Mouse (Mus musculus) kidney, postnatal 36 days (tissue): ENCODE results near the gene Gpc6.

Experiments used
- DNase-seq, 2 experiments: peaks; one replicate each; pipeline ENCODE4 v3.0.0; 2021 to 2022; ENCODE audit warnings: mixed read lengths in 2 of 2

The Gpc6 gene

DNA sequence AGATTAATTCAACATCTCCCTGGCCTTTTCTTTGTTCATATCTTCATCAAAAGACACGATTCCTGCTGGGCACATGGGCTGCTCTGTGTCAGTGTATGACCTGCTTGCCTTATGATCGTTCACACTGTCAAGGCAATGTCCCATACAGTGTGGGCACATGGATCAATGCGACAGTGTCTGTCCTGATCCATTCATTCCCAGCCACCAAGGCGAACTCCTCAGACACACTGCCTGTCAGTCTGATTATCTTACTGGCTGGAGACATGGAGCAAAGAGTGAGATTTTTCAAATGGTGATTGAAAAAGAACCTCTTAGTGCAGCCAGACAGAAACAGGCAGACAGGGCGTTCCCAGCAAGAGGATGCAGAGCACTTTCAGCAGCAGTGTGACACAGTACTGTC lies 143.1 kb downstream of the Gpc6 start:
- DNase-seq: no peak

DNA sequence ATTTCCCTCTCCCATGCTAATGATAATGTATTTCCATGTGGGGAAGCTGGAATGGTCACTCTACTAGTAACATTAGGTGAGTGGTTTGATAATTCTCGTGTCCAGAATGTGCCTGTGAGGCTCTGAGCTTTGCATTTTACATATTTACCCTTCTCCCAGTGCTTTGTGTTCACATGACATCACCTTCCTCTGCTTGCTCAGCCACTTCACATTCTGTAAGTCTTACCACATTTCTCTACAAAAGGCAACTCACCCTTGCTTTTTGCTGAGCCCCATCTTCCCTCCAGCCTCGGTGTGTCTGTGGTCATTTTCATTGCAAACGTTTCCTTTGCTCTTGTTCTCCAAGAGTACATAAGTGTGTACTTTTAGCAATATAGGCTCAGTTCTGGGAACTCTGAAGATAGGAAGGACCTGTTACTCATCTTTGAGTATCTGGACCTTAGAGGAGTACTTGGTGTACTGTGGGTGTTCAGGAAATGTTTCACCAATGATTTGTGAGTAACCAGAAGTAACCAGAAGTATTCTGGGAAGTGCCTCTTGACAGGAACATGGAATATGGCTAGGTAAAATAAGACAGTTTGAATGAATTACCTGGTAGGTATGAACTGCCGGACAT lies 145.5 kb downstream of the Gpc6 start:
- DNase-seq: no peak

DNA sequence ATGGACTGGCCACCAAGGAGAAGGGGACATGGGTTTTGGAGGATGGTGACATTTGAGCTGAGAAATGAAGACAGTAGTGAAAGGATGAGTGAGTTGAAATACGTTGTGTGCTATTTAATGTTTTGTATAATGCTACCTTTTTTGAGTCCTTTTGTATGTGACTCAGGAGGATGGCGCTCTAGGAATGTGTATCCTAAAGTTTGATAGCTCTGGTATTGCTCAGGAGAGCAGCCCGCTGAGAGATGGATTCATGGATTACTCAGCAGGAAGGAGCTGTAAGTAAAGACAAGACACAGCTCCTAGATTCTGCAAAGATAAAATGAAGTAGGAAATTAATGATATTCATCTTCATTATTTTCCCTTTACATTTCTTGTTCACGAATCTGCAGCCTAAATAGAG lies 168.5 kb downstream of the Gpc6 start:
- DNase-seq: no peak

DNA sequence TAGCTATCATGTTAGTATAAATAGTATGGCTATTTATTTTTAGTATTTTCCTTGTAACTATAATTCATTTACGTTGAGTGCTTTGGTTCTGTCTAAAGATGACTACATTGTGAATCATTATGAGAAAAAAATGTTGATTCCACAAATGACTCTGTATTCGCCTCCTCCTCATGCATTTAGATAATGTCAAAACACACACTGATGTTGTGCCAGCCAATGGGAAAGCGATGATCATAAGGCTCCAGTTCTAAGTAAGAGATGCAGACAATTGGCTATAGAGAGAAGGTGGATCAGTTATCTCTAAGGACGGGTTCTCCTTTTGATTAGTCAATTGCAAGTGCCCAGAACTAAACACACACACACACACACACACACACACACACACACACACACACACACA lies 181.8 kb downstream of the Gpc6 start:
- DNase-seq: no peak

DNA sequence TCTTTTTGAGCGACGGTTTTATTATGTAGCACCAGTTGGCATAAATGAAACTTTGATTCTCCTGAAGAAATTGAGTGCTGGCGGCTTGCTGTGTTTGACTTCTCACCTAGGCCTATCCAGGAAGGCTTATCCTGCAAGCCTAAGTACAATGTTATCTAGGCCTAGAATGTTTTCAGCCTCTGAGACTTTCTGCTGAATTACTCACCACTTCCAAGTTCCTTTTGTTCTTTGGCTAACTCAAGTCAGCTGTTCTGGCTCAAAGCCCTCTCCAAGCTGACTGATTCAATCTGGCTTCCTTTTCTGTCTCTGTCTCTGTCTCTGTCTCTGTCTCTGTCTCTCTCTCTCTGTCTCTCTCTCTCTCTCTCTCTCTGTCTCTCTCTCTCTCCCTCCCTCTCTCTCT lies 188.0 kb downstream of the Gpc6 start:
- DNase-seq: no peak

DNA sequence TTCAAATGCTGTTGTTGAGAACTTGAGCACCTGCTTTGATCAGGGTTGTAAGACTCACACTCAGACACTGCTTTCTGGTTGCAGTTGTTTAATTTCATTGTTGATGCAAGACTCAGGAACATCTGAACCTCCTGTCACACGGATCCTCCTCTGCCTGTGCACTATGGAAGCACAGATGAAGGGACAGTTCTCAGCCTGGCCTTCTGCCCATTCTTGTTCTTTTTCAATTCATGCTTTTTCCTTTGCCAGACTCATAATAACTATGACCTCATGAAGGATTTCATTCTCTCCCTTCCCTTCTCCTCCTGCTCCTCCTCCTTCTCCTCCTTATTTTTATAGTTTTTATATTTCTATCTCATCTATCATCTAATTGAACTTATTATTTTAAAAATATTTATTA lies 196.9 kb downstream of the Gpc6 start:
- DNase-seq: no peak

DNA sequence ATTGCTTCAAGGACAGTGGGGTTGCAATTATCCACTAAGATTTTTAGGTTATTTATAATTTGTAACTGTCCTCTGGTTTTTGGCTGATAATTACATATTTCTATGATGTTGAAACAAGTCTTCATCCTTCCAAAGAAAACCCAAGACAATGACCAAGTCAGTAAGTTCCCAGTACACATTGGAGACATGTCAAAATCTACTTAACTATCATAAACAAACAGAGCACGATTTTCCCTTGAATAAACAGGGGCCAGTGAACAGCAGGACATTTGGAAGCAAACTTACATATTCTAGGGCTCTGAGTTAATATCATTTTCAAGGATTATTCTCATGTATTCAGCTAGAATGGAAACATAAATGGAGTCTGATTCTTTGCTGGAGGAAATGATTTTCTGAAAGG lies 205.2 kb downstream of the Gpc6 start:
- no peak for DNase-seq

DNA sequence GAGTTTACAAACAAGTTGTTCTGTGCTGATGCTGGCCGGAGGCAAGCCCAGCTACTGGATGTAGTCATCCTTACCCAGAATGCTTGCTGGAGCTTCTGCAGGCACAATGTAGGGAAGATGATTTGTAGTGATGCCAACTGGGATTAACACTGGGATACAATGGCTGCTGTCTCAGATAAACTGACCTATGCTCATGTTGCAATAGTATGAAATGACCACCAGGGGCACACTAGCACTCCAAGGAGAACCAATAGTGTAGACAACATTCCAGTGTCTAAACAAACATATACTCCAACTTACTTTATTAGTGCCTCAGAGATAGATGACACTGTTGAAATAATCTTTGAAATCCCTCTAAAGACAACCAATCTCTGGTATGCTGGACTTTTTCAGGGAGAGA lies 206.2 kb downstream of the Gpc6 start:
- DNase-seq: no peak

DNA sequence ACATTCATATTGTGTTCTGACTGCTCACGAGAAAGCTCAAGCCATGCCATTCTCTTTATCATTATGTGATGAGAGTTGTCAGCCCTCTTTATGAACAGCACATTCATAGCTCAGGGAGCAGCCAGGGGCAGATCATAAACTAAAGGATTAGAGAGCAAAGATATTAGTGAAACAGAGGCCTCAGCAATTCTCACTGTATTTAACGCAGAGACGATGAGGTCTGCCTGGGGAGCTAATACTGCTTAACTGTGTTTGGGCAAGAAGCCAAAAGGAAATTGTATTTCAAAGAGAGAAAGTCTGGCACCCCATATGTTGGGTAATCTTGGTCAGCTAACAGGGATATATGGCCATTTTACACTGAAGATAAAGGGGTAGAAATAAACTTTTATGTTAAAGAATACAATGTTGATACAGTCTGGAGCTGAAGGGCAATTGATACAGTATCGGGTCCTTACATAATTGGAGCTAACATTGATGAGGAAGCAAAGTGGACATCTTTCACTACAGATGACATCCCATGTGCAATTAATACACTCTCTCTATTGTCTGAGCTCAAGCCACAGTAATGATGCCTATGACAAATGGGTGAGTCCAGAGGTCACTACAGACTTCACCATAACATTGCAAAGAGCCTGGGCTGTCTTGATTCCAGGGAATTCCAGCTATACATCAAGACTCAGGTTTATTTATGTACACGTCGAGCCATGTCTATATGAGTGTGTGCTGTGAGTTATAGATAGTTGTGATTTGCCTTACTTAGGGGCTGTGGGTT lies 216.1 kb downstream of the Gpc6 start:
- no peak for DNase-seq

DNA sequence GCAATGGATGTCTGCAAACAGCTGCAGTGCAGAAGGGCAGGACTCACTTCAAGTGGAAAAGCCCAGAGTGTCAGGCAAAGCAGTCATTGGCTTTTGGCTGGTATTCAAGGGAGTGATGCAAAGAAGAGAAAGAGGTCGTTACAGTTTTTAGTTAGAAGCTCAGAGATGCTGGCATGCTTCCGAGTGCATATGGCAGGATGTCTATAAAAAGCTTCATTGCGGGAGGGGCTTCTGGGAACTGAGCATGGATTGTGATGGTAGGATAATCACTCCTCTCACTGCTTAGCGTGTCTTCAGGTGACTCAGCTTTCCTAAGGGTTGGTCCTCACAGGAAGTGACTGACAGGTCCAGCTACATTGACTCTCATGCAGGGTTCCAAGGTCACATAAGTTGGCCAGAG lies 221.0 kb downstream of the Gpc6 start:
- DNase-seq: no peak

DNA sequence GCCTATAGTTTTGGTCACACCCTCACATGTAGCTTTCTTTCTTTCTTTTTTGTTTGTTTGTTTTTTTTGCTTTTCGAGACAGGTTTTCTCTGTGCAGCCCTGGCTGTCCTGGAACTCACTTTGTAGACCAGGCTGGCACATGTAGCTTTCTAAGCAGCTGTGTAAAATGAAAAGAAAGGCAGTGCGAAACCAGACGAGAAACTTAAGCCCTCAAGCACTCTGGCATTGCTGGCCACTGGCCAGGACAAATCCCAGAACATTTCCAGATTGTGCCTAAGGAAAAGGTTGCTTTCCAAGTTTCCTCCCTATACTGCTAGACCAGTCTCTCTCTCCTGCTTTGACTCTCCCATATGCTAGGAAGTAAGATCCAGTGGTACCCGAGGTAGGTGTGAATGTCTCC lies 221.6 kb downstream of the Gpc6 start:
- DNase-seq: no peak

DNA sequence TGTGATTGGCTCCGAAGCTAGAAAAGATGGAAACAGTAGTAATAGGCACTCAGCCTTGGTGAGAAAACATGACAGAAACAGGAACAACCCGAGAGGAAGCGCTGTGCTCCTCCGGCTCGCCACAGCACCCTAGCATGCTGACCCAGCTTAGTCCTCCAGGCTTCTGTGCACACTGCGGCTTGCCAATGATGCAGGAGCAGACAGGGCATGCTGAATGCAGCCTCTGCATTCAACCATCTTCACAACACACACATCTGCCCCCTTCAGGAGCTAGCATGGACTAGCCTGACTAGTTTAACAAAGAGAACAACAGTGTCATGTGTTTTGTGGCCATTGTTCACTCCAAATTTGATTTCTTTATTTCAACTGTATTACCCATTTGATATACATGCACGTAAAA lies 226.5 kb downstream of the Gpc6 start:
- no peak for DNase-seq

DNA sequence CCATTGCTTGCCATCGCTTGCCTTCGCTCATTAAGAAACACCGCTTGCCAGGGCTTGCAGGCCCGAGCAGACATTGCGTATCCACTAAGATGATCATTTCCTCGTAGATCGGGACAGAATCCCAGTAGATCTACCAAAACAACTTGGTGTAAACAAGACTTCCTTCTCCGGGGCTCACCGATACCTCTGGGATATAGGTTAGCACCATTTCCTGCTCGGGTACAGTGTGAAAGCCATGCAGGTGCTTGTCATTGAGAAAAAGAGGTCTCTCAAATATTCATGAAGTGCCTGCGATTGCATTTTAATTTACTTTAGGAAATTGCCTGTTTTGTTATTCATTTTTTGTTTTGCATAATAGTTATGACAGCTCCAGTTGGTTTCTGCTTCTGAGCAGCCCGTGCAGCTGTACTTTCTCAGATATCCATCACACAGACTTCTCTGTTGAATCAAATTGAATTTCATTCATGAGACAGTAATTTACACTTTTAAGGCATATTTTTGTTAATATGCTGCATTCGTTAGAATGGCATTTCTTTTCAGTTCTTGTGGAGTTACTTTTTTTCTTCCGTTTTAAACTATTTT lies 230.9 kb downstream of the Gpc6 start:
- no peak for DNase-seq

DNA sequence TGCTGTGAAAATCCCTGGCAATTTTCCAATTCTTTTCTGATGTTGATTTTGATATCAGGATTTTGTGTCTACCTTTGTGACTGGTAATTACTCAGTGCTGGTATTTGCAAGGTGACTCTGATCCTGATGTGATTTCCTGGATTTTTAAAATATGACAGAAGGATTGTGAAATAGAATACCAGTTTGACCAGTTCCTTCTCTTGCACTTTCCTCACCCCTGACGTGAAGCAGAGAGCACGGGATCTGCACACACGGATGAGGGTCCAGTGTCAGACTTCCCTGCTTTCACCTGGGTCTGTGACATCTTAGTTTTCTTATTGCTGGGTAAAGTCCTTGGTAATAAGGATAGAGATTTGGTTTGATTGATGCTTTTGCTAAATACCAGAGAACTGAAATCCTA lies 232.3 kb downstream of the Gpc6 start:
- no peak for DNase-seq

DNA sequence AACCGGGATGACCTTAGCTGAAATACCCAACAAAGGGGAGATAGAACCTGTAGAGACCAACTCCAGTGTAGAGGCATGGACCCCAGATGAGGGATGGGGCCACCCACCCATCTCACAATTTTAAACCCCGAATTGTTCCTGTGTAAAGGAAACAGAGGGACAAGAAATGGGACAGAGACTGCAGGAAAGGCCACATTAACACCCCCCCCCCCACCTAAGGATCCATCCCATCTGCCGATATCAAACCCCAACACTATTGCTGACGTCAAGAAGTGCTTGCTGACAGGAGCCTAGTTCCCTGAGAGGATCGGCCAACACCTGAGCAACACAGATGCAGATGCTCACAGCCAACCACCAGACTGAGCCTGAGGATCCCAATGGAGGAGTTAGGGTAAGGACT lies 241.2 kb downstream of the Gpc6 start:
- DNase-seq: no peak

DNA sequence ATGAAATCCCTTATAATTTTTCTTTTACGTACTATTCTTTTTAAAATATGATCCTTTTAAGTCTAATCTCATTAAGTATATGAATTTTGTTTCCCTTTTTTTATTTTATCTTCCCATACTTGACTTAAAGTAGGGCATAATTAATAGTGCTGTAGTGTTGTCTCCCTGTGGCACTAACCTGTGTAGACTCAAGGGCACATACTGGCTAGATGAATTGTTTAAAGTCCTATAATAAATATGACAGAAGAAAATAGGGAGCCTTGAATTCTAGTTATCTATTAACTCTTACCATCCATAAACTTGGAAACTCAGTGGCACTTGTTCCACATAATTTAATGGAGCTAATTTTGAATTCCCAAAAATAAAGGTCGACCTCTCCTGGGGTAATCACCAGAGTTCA lies 268.2 kb downstream of the Gpc6 start:
- no peak for DNase-seq

DNA sequence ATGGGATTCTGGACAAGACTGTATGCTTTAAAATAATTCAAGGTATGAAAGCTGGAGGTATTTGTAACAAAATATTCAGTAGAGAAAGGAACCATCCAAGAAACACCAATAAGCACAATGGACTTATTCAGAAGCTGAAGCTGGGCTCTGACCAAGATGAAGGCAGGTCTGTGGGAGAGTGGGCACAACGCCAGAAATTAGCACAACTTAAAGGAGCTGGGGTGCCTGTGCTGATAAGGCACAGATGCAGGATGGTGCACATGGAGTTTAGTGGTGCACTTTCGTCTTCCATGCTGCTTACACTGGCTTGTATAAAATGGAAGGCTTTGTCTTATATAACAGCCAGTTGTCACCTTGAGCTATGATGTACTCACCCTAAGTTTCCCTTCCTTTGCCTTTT lies 276.9 kb downstream of the Gpc6 start:
- DNase-seq: peak in 1 of 2 experiments; percentile 1

DNA sequence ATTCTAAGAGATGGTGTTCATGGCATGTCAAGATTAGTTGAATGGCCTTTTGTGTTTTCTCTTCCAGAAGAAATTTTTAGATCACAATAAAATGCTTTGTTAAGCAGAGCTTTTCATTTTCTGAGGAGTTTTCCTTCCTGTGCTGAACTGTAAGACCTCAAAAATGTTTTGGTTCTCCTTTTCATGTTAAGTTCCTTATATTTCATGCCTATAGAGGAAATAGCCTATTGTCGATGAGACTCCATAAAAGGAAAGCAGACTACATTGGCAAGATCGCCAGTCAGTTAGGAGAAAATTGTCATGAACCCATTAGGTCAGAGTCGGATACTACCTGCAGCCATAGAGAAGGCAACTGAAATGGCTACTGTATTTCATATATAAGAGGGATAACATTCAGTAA lies 278.8 kb downstream of the Gpc6 start:
- DNase-seq: no peak

DNA sequence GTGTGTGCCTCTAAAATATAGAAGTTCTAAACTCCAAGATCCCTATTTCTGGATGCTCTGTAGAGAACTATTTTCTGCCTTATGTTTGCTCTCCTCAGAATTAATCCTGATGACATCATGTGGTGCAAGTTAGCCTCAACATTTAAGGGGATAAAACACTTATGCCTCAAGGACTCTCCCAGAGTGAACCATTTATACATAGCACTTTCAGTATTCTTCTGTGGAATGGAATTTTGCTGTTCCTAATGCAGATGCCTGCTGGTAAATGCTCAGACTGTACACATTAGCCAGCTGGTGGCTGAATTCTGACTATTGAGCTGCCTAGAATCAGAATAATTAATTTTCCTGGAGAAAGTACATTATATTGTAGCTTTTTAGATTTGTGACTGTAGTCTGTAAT lies 289.3 kb downstream of the Gpc6 start:
- no peak for DNase-seq

DNA sequence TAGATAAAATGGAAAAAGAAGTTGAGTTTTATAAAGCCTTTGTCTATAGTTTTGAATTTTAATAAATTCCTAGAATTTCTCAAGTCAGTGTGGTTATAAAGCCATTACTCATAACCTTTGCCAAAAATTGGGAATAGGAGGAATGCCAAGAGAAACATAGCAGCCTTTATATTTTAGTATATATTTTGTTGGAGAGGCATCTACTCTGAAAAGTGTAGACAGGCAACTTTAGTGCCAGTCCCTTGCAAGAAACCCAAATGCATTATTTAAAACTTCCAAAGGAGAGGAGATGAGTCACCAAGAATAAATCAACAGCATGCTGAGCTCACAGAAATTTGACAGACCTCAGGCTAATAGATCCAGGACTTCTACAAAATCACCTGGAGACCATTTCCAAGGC lies 301.8 kb downstream of the Gpc6 start:
- no peak for DNase-seq

DNA sequence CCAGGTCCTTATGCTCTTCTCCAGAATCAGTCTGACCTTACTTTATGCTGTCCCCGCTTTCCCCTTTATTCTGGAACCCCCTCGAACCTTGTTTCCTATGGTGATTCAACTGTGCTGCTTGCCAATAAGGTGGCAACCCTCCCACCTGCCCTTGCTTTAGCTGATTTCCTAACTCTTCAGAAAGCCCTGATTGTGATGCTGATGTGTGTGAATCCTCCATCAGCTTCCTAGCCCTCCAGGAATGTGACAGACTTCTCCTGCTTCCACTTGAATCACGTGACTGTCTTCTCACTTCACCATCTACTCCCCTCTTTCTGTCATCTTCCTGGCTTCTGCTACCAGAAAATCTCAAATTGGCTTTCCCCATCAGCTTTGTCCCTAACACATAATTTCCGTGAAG lies 305.4 kb downstream of the Gpc6 start:
- no peak for DNase-seq

DNA sequence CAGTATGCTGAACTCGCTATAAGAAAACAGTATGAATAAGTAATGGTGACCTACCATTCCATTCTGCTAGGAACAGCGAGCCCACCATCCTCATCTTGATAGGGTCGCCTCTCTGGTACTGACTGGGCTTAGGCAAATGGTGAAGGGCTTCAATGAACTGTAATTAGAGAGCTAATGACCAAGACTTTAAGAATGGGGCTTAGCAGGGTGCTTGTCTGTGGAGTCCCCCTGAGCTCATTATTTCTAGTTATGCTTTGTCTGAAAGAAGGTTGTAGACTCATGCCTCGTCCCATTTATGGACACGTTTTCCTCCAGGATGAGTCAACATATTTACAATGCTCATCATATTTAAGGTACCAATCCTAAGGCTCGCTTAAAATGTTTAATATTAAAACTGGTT lies 313.1 kb downstream of the Gpc6 start:
- DNase-seq: no peak

DNA sequence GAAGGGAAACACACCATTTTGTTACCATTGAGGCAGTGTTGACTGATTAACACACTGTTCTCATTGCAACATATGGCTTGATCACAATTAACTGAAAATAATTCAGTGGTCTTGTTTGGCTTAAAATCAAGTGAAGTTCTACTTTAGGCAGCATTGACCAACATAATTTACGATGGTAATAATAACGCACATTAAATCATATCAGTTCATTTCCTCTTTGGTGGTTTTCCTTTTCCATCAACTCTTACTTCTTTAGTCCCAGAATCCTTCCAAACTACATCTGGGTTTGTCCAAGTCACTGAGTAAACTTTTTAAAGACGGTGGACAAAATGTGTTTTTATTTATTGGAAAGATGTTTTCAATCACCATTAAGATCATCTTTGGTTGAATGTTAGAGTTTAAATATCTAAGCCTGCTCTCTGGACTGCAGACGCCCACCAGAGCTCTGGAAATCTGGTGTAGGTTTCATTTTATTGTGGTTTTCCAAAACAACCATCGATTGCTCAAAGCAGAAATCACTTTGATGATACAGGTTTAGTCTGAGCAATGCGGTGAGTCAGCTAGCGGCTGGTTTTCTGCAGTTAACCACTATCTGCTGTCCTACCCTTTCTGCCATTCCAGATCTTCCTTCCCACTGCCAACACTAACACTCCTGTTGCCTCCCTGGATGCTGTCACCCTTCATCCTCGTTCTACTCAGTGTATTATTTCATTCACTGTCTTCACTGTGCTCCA lies 314.7 kb downstream of the Gpc6 start:
- no peak for DNase-seq

DNA sequence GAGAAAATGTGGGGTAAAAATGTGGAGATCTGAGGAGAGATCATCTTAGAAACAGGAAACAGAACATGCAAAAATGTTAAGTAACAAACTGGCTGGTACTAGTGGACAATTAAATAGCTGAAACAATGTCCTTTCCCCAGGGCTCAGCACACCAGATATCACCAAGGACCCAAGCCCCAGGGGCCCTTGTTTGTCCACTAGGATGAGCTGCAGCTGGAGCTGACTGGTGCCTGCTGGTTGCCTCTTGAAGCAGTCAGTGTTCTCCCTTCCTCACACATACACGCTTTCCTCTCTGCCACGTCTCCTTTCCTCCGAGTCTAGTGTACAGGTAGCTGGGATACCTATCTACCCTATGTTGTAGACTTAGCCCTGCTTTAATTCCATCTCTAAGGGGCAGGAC lies 320.5 kb downstream of the Gpc6 start:
- no peak for DNase-seq
